Mouse (Mus musculus) thymus, postnatal 10 days (tissue): Measurements from ENCODE around the gene Scaf1.
A peak's percentile ranks its signal among the peaks of the same experiment; 100 is the strongest.

Experiments used
- DNase-seq, 2 experiments: peaks; one replicate each; pipeline ENCODE4 v3.0.0; 2021; ENCODE audit warnings: low spot score in 2 of 2

Gene Scaf1

GRCm38 (mm10) chr7:44955628-44956027 lies 60.5 kb downstream of the Scaf1 start:
- DNase-seq, result peak in 1 of 2 experiments; percentile 47

- DNase-seq, result no peak
Measured at GRCm38 (mm10) chr7:44954091-44954885, 61.9 kb downstream of the Scaf1 start.

DNA sequence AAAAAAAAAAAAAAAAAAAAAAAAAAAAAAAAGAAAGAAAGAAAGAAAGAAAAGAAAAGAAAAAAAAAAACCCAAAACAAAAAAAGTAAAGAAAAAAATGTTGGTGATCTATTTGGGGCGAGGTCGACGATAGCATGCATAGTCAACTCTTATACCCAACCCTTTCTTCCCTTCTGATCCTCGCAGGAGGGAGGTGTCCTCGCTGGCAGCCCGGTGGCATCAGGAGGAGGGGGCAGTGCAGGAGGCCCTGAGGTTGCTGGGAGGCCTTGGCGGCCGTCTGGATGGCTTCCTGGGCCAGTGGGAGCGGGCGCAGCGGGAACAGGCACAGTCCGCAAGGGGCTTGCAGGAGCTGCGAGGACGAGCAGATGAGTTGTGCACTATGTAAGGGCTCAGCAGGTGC lies 62.6 kb downstream of the Scaf1 start:
- DNase-seq, result no peak
